Mouse (Mus musculus) neural tube, embryonic 12.5 days (tissue): ENCODE measurements around the gene Gm20671. TPM values are rescaled to one million over a fixed set of nuclear protein-coding genes. Genes with fewer than 3 reads are reported as not detected.
"Not testable (repeated sequence)": the region's sequence is repeated elsewhere in the genome, so short reads cannot be mapped to it uniquely, and the experiment has no call there.

Source experiments
- ATAC-seq: fragments of 200-750 bp; cut with Nextera tagmentation; 2 replicates; pipeline ENCODE4 v1.8.0; 2017; ENCODE audit warnings: low read depth, mild to moderate bottlenecking, moderate TSS enrichment, moderate library complexity; ENCODE audit not compliant: low FRiP score
- H3K27ac ChIP-seq: fragments of 300-500 bp; sonication (generic); 2 replicates; pipeline ENCODE4 v1.5.1; 2016
- H3K27me3 ChIP-seq: fragments of 300-500 bp; sonication (generic); replicated peaks from 2 replicates; pipeline ENCODE4 v1.6.1; 2016; ENCODE audit warnings: mild to moderate bottlenecking
- H3K36me3 ChIP-seq: fragments of 300-500 bp; sonication (generic); 2 replicates; pipeline ENCODE4 v1.6.1; 2016; ENCODE audit warnings: mild to moderate bottlenecking
- H3K4me1 ChIP-seq: fragments of 300-500 bp; sonication (generic); 2 replicates; pipeline ENCODE4 v1.6.1; 2016
- H3K4me2 ChIP-seq: fragments of 300-500 bp; sonication (generic); replicated peaks from 2 replicates; pipeline ENCODE4 v1.6.1; 2016; ENCODE audit warnings: mild to moderate bottlenecking
- H3K4me3 ChIP-seq: fragments of 300-500 bp; sonication (generic); 2 replicates; pipeline ENCODE4 v1.5.1; 2016
- H3K9ac ChIP-seq: fragments of 300-500 bp; sonication (generic); 2 replicates; pipeline ENCODE4 v1.6.1; 2016; ENCODE audit warnings: mild to moderate bottlenecking
- H3K9me3 ChIP-seq: fragments of 300-500 bp; sonication (generic); 2 replicates; pipeline ENCODE4 v1.6.1; 2016; ENCODE audit warnings: mild to moderate bottlenecking
- WGBS: fragments of 180-500 bp; shearing (Covaris S2); methylation state at CpG from one replicate; pipeline ENCODE4 v1.1.7; 2016; 5-methylcytosine and 5-hydroxymethylcytosine counted together
- polyA plus RNA-seq: library from polyadenylated mRNA; unstranded; fragments of >200 nt; fragmentation: Nextera tagmentation; extraction: Ambion mirVana; gene quantifications from 2 replicates; pipeline ENCODE4 v1.2.1, GENCODE M21; 2016

Gene Gm20671
- polyA plus RNA-seq, 1 experiment from 2014 or later, result not detected

GRCm38 (mm10) chr5:32745705-32746655 is 80.9 kb downstream of the Gm20671 start:
- Histone ChIP-seq H3K4me1 (peaks cover 18% of the 10 kb centered on the region), H3K36me3 (no peaks in the 10 kb centered on the region), H3K4me3 (peak overlapping the region; percentile 27), H3K9me3 (no peaks in the 10 kb centered on the region), H3K27me3 (no peaks in the 10 kb centered on the region), H3K27ac (no peak overlapping the region), H3K9ac (no peak overlapping the region), H3K4me2 (peak overlapping the region; percentile 46)
- 0 out of 2 replicates have a peak, but pooled peaks have one; percentile 21 for ATAC-seq
- 5% methylated on average over 10 of the region's 10 CpGs for WGBS

DNA sequence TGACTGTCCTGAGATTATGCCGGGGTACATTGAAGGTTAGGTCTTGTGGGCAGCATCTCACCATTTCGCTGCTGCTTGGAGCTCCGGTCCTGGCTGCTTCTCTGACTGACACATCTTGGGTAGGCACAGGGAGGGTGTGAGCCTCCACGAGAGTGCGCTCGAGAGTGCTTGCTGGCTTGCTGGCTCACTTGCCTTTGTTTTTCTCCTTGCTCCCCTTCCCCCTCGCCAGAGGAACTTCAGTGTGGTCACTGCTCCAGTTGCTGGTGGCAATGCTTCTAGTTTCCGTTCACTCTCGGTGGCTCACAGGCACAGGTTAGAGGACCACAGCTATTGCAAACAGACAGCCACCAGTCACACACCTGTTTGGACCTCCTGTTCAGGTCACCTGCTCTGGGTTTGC is 84.8 kb downstream of the Gm20671 start:
- H3K4me1 ChIP-seq, result peaks cover 16% of the 10 kb centered on the region
- no peak for ATAC-seq

DNA sequence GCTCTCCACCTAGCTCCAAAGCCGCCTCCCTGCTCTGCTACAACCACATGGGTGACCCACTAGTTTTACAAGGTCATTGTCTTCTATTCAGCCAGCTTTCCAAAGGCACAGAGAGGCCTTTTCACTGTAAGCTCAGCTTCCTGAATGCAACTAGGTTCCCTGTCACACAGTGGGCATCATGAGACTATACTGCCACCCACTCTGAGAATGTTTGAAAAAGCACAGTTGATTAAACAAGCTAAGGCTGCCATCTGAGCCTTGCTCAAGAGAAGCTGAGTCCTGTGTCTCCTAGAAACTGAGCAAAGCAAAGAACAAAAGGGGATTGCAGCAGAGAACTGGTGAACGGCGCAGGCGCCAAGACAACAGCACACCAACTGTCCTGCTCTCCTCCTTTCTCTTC is 85.5 kb downstream of the Gm20671 start:
- H3K27ac ChIP-seq, H3K9ac ChIP-seq, H3K9me3 ChIP-seq, H3K4me2 ChIP-seq, H3K36me3 ChIP-seq, ATAC-seq, H3K4me3 ChIP-seq, H3K27me3 ChIP-seq: not testable (repeated sequence)
- 68% methylated on average over 4 of the region's 4 CpGs for WGBS
- H3K4me1 ChIP-seq, result peaks cover 14% of the 10 kb centered on the region

More for the DNA sequence above, 84.8 kb downstream of the Gm20671 start:
- Histone ChIP-seq H3K27me3 (no peaks in the 10 kb centered on the region), H3K4me2 (no peak overlapping the region), H3K36me3 (peaks cover 7% of the 10 kb centered on the region; the same call in 1 of the 2 replicates), H3K9me3 (no peaks in the 10 kb centered on the region), H3K27ac (no peak overlapping the region), H3K4me3 (no peak overlapping the region), H3K9ac (no peak overlapping the region)
- WGBS, result 60% methylated on average over 9 of the region's 9 CpGs

GRCm38 (mm10) chr5:32740850-32741249 is 86.1 kb downstream of the Gm20671 start:
- H3K4me1 ChIP-seq, H3K9me3 ChIP-seq, H3K27me3 ChIP-seq, H3K9ac ChIP-seq, H3K27ac ChIP-seq, ATAC-seq, H3K4me2 ChIP-seq, H3K4me3 ChIP-seq, H3K36me3 ChIP-seq: not testable (repeated sequence)
- 87% methylated on average over 8 of the region's 8 CpGs for WGBS

GRCm38 (mm10) chr5:32740138-32740537 is 86.8 kb downstream of the Gm20671 start:
- Histone ChIP-seq H3K27me3 (no peaks in the 10 kb centered on the region), H3K27ac (no peak overlapping the region), H3K4me3 (no peak overlapping the region), H3K4me2 (no peak overlapping the region), H3K9ac (no peak overlapping the region), H3K4me1 (peaks cover 6% of the 10 kb centered on the region; the same call in 1 of the 2 replicates), H3K9me3 (no peaks in the 10 kb centered on the region), H3K36me3 (peaks cover 14% of the 10 kb centered on the region; the same call in 1 of the 2 replicates)
- WGBS, result 97% methylated on average over 3 of the region's 3 CpGs
- no peak for ATAC-seq

DNA sequence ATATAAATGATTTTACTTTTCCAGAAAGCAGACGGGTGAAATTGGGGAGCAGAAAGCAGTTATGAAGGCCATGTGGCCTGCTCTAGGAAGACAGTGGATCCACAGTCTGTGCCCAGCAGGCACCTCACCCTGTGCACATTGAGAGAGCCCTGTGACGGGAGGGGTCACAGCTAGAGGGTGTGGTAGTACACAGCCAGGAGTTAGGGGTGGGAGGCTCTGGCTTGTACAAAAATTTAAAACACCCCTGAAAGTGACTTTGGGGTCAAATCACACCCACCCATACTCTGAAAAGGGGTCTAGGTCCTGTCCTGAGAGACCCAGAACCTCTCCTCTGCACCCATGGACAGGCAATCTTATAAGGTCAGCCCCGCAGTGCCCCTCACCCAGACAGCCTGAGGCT is 90.1 kb downstream of the Gm20671 start:
- H3K27me3 ChIP-seq, H3K4me3 ChIP-seq, H3K9me3 ChIP-seq, ATAC-seq, H3K4me1 ChIP-seq, H3K4me2 ChIP-seq, H3K9ac ChIP-seq, H3K27ac ChIP-seq: not testable (repeated sequence)
- peaks cover 18% of the 10 kb centered on the region; the same call in 1 of the 2 replicates for H3K36me3 ChIP-seq
- 89% methylated on average over 3 of the region's 3 CpGs for WGBS

DNA sequence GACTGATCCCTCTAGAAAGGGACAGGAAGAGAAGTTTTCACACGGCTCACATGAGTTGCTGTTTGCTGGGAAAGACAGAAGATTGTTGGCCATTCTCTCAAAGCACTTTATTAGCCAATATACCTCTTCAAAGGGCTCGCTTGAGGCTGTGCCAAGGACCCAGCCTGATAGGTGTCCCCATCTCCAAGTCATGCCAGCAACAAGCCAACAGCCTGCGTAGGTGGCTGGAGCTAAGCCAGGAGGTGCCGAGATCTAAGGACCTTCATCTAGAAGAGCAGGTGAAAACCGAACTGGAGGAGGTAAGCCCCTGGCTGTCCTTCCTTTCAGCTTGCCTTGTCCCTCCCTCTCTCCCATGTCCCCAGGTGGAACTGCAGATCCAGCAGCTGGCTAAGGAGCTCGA is 91.1 kb downstream of the Gm20671 start:
- Histone ChIP-seq H3K27me3 (no peaks in the 10 kb centered on the region), H3K9me3 (no peaks in the 10 kb centered on the region), H3K4me3 (no peak overlapping the region), H3K36me3 (peaks cover 18% of the 10 kb centered on the region; the same call in 1 of the 2 replicates), H3K9ac (no peak overlapping the region), H3K4me1 (no peaks in the 10 kb centered on the region), H3K27ac (no peak overlapping the region), H3K4me2 (no peak overlapping the region)
- ATAC-seq, result no peak
- WGBS, result 89% methylated on average over 6 of the region's 6 CpGs

DNA sequence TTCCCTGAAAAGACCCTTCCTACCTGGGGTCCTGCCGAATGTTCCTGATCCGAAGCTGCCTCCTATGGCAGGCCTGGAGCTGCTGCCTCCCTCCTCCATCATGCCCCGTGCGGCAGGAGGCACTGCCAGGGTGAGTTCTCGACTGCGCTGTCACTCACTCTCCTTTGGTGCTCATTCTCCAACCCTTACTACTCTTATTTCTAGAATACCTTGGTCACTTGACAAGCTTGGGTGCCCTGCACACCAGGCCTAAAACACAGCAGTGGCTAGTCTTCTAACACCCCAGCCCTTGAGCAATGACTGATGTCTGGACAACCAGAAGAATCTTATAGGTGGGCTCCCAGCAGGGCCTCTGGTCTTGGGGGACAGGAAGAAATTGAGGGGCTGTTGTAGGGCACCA is 93.0 kb downstream of the Gm20671 start:
- H3K27me3 ChIP-seq, ATAC-seq, H3K4me1 ChIP-seq, H3K9me3 ChIP-seq, H3K4me3 ChIP-seq, H3K27ac ChIP-seq, H3K9ac ChIP-seq, H3K4me2 ChIP-seq: not testable (repeated sequence)
- peaks cover 18% of the 10 kb centered on the region; the same call in 1 of the 2 replicates for H3K36me3 ChIP-seq
- WGBS, result 92% methylated on average over 6 of the region's 6 CpGs

GRCm38 (mm10) chr5:32728851-32729250 is 98.1 kb downstream of the Gm20671 start:
- H3K4me1 ChIP-seq, result no peaks in the 10 kb centered on the region
- H3K9me3 ChIP-seq, result no peaks in the 10 kb centered on the region
- 88% methylated on average over 8 of the region's 8 CpGs for WGBS
- no peaks in the 10 kb centered on the region for H3K27me3 ChIP-seq
- ATAC-seq, result no peak
- no peak overlapping the region for H3K4me2 ChIP-seq
- no peaks in the 10 kb centered on the region; the same call in 1 of the 2 replicates for H3K36me3 ChIP-seq
- no peak overlapping the region for H3K4me3 ChIP-seq
- H3K9ac ChIP-seq, result no peak overlapping the region
- no peak overlapping the region for H3K27ac ChIP-seq

DNA sequence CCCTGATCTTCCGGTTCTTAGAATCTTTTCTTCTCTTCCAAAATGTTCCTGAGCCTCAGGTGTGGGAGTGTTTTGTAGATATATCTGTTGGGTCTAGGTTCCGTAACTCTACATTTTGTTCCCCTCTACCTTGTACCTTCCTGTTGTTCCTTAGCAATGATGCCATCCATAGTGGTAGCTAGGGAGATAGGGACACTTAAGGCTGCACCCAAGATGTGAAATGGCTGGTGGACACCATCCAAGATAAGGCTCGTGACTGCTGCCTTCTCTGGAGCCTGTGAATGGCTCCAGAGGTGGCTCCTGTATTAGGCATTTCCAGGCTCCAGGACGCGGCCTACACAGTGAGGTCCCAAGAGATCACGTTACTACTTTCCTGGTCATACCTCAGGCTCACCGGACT is 98.6 kb downstream of the Gm20671 start:
- Histone ChIP-seq H3K9me3 (no peaks in the 10 kb centered on the region), H3K9ac (no peak overlapping the region), H3K4me2 (no peak overlapping the region), H3K27ac (no peak overlapping the region), H3K4me3 (no peak overlapping the region), H3K36me3 (no peaks in the 10 kb centered on the region; the same call in 1 of the 2 replicates), H3K27me3 (no peaks in the 10 kb centered on the region), H3K4me1 (no peaks in the 10 kb centered on the region)
- WGBS, result 91% methylated on average over 7 of the region's 7 CpGs
- no peak for ATAC-seq

GRCm38 (mm10) chr5:32725397-32725796 is 101.5 kb downstream of the Gm20671 start:
- not testable (repeated sequence) for H3K27ac ChIP-seq, H3K4me3 ChIP-seq, ATAC-seq, H3K9me3 ChIP-seq, H3K4me1 ChIP-seq, H3K36me3 ChIP-seq, H3K4me2 ChIP-seq, H3K9ac ChIP-seq, H3K27me3 ChIP-seq
- 76% methylated on average over 3 of the region's 3 CpGs for WGBS

- Histone ChIP-seq H3K36me3 (no peaks in the 10 kb centered on the region), H3K27ac (no peak overlapping the region), H3K4me1 (no peaks in the 10 kb centered on the region), H3K4me3 (no peak overlapping the region), H3K9me3 (no peaks in the 10 kb centered on the region), H3K9ac (no peak overlapping the region), H3K27me3 (no peaks in the 10 kb centered on the region), H3K4me2 (no peak overlapping the region)
- 86% methylated on average over 7 of the region's 7 CpGs for WGBS
- ATAC-seq, result no peak
These were observed 102.9 kb downstream of the Gm20671 start for GRCm38 (mm10) chr5:32723981-32724380.
